Mouse (Mus musculus) liver, postnatal 0 days (tissue): ENCODE data around the gene Cdk5r2. TPM values are rescaled to one million over a fixed set of nuclear protein-coding genes. Genes with fewer than 3 reads are reported as not detected.

Source experiments
- ATAC-seq: fragments of 200-750 bp; cut with Nextera tagmentation; 2 replicates; pipeline ENCODE4 v1.8.0; 2017; ENCODE audit warnings: mild to moderate bottlenecking, moderate library complexity
- DNase-seq: peaks from one replicate; pipeline ENCODE4 v3.0.0-alpha.2; 2016
- H3K27ac ChIP-seq: fragments of 300-500 bp; sonication (generic); 2 replicates; pipeline ENCODE4 v1.5.1; 2014; ENCODE audit warnings: antibody characterized with exemption, moderate library complexity, mild to moderate bottlenecking, low read depth
- H3K27me3 ChIP-seq: fragments of 300-500 bp; sonication (generic); 2 replicates; pipeline ENCODE4 v1.6.1; 2014; ENCODE audit warnings: low read length, control low read depth, mixed read lengths; ENCODE audit not compliant: insufficient read depth
- H3K36me3 ChIP-seq: fragments of 300-500 bp; sonication (generic); replicated peaks from 2 replicates; pipeline ENCODE4 v1.6.1; 2014; ENCODE audit warnings: mild to moderate bottlenecking, control low read depth, low read length, moderate library complexity, mixed read lengths; ENCODE audit not compliant: insufficient read depth
- H3K4me1 ChIP-seq: fragments of 300-500 bp; sonication (generic); 2 replicates; pipeline ENCODE4 v1.6.1; 2014; ENCODE audit warnings: antibody characterized with exemption, mild to moderate bottlenecking, control low read depth; ENCODE audit not compliant: insufficient read depth
- H3K4me2 ChIP-seq: fragments of 300-500 bp; sonication (generic); 2 replicates; pipeline ENCODE4 v1.6.1; 2014; ENCODE audit warnings: low read depth, mild to moderate bottlenecking, low read length, moderate library complexity, mixed read lengths
- H3K4me3 ChIP-seq: fragments of 300-500 bp; sonication (generic); 2 replicates; pipeline ENCODE4 v1.5.1; 2014; ENCODE audit warnings: low read depth, low read length
- H3K9ac ChIP-seq: fragments of 300-500 bp; sonication (generic); replicated peaks from 2 replicates; pipeline ENCODE4 v1.6.1; 2014; ENCODE audit warnings: mild to moderate bottlenecking, moderate library complexity
- H3K9me3 ChIP-seq: fragments of 300-500 bp; sonication (generic); 2 replicates; pipeline ENCODE4 v1.6.1; 2016; ENCODE audit warnings: mild to moderate bottlenecking, control low read depth, low read length, mixed read lengths
- CTCF ChIP-seq: sonication (generic); IDR thresholded peaks from 2 replicates; pipeline ENCODE4 v1.5.1; 2016; ENCODE audit warnings: antibody characterized with exemption, low read depth
- EP300 ChIP-seq: IDR thresholded peaks from 2 replicates; pipeline ENCODE4 v1.6.1; 2016; ENCODE audit warnings: antibody characterized with exemption, low read depth, mild to moderate bottlenecking
- WGBS: fragments of 180-500 bp; shearing (Covaris S2); extraction: QIAGEN DNeasy Blood & Tissue Kit; methylation state at CpG from one replicate; pipeline ENCODE4 v1.1.7; 2014; ENCODE audit not compliant: insufficient replicate concordance; 5-methylcytosine and 5-hydroxymethylcytosine counted together
- polyA plus RNA-seq: library from polyadenylated mRNA; unstranded; fragments of >200 nt; fragmentation: Nextera tagmentation; extraction: Ambion mirVana; gene quantifications from 2 replicates; pipeline ENCODE4 v1.2.1, GENCODE M21; 2015

Gene Cdk5r2
- polyA plus RNA-seq, 1 experiment from 2014 or later = not detected

- Histone ChIP-seq H3K36me3 (no peaks in the 10 kb centered on the region), H3K4me1 (no peaks in the 10 kb centered on the region), H3K4me3 (no peak within 1 kb of the TSS), H3K9ac (no peak within 1 kb of the TSS), H3K9me3 (no peaks in the 10 kb centered on the region), H3K4me2 (no peak within 1 kb of the TSS), H3K27ac (no peak within 1 kb of the TSS), H3K27me3 (peaks cover 59% of the 10 kb centered on the region)
- peak; percentile 69 for DNase-seq
- ATAC-seq = no peak
- TF ChIP-seq CTCF (peak; percentile 72), EP300 (no peak)
- WGBS = 8% methylated on average over 25 of the region's 25 CpGs
These were observed 38.6 kb downstream of the Cdk5r2 start, which contains the start of gene Cryba2 for GRCm38 (mm10) chr1:74893134-74893855. TSS of gene Cryba2 (minus strand) at chr1:74893143.

DNA sequence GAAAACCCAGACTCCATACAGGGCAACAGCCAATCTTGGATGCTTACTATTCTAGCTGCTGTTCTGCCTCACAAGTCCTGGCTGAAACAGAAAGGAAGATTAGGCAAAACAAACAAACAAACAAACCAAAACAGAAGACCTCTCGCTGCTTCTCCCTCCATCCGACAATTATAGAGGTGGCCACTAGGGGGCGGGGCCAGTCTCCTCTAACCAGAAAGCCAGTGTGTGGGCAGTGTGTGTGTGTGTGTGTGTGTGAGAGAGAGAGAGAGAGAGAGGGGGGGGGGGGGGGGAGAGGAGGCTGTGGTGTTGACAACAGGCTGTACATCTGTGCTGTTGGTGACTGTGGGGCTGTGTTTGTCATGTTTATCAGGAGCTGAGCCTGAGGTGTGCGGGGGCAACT, 40.2 kb downstream of the Cdk5r2 start:
- TF ChIP-seq EP300 (no peak), CTCF (peak; percentile 82)
- Histone ChIP-seq H3K9me3 (no peaks in the 10 kb centered on the region), H3K27me3 (peaks cover 65% of the 10 kb centered on the region), H3K27ac (no peak overlapping the region), H3K9ac (no peak overlapping the region), H3K4me2 (no peak overlapping the region), H3K4me1 (peaks cover 4% of the 10 kb centered on the region; the same call in 1 of the 2 replicates), H3K4me3 (no peak overlapping the region), H3K36me3 (no peaks in the 10 kb centered on the region)
- DNase-seq (peak; percentile 75), ATAC-seq (peak; percentile 41; the same call in 1 of the 2 replicates)
- WGBS = 17% methylated on average over 4 of the region's 4 CpGs

DNA sequence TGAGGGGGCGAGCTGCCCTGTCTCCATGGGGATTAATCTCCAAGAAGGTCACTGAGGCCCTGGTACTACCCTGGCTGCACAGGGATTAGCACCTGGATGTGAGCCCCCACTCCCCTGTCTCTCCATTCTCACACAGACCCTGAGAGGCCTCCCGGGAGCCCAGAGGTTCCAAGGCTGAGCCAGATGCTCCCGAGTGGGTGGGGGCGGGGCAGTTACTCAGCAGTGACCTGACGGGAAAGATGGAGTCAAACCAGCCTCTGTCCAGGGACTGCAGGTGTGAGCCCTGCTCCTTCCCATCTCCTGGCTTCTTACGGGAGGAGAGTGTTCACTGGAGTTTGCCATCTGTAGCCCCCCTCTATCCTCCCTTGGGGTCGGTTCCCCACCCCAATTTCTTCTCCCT, 43.2 kb downstream of the Cdk5r2 start:
- no peaks in the 10 kb centered on the region for H3K36me3 ChIP-seq
- no peak overlapping the region for H3K9ac ChIP-seq
- ATAC-seq (no peak), DNase-seq (no peak)
- 19% methylated on average over 7 of the region's 7 CpGs for WGBS
- no peaks in the 10 kb centered on the region for H3K9me3 ChIP-seq
- no peak overlapping the region for H3K4me3 ChIP-seq
- TF ChIP-seq CTCF (no peak), EP300 (no peak)
- H3K27me3 ChIP-seq = peaks cover 62% of the 10 kb centered on the region
- no peak overlapping the region for H3K4me2 ChIP-seq
- peaks cover 8% of the 10 kb centered on the region; the same call in 1 of the 2 replicates for H3K4me1 ChIP-seq
- H3K27ac ChIP-seq = no peak overlapping the region

DNA sequence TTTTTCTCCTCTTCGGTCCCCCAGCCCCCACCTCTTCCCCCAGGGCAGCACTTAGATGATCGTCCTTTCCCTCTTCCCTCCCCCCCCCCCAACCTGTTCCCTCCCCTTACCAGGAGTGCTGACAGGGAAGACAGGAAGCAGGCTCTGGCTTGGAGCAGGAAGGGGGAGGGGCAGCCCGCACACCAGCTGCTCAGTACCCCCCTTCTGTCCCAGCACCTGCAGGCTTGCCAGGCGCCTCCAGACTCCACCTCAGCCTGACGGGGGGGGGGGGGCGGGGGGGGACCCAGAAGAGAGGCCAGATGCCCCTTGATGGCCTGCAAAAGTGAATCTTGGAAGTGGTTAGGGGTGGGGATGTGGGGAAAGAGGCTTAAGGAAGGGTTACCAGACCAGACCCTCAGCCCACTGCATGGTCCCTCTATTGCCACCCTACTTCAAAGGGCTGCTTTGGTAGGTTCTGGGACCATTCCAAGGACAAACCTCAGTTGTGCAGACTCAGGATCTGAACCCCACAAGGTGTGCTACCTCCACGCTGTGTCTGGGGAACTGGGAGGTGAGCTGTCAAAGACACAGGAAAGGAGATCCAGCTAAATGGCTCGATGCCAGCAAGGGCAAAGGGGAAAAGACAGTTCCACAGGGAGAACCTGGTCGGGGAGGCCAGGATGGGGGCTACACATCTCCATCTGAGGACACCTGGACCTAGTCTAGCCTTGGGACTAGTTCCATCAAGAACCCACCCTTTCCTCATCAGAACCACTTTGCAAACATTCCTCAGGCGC, 44.1 kb downstream of the Cdk5r2 start:
- DNase-seq (no peak), ATAC-seq (no peak)
- H3K27me3 ChIP-seq = peaks cover 56% of the 10 kb centered on the region
- no peak overlapping the region for H3K4me2 ChIP-seq
- peaks cover 8% of the 10 kb centered on the region; the same call in 1 of the 2 replicates for H3K4me1 ChIP-seq
- TF ChIP-seq CTCF = no peak
- no peak for TF ChIP-seq EP300
- no peaks in the 10 kb centered on the region for H3K9me3 ChIP-seq
- WGBS = 6% methylated on average over 7 of the region's 10 CpGs
- no peak overlapping the region for H3K9ac ChIP-seq
- H3K36me3 ChIP-seq = no peaks in the 10 kb centered on the region
- no peak overlapping the region for H3K4me3 ChIP-seq
- no peak overlapping the region for H3K27ac ChIP-seq

- Histone ChIP-seq H3K9ac (no peak overlapping the region), H3K27ac (no peak overlapping the region)
- WGBS = 2% methylated on average over 47 of the region's 66 CpGs
These were observed 45.9 kb downstream of the Cdk5r2 start for GRCm38 (mm10) chr1:74900341-74901285.

More at GRCm38 (mm10) chr1:74900341-74901285, 45.9 kb downstream of the Cdk5r2 start:
- H3K4me2 ChIP-seq = peak overlapping the region; percentile 60
- H3K4me3 ChIP-seq = peak overlapping the region; percentile 26; the same call in 1 of the 2 replicates
- ATAC-seq (peak; percentile 88), DNase-seq (peak; percentile 81)
- H3K36me3 ChIP-seq = no peaks in the 10 kb centered on the region
- H3K9me3 ChIP-seq = no peaks in the 10 kb centered on the region
- H3K4me1 ChIP-seq = peaks cover 8% of the 10 kb centered on the region; the same call in 1 of the 2 replicates
- peaks cover 48% of the 10 kb centered on the region for H3K27me3 ChIP-seq
- TF ChIP-seq EP300 (no peak), CTCF (no peak)
